Mouse (Mus musculus): Measurements from ENCODE around the gene Ltbp4.
A peak's percentile ranks its signal among the peaks of the same experiment; 100 is the strongest.

DNA sequence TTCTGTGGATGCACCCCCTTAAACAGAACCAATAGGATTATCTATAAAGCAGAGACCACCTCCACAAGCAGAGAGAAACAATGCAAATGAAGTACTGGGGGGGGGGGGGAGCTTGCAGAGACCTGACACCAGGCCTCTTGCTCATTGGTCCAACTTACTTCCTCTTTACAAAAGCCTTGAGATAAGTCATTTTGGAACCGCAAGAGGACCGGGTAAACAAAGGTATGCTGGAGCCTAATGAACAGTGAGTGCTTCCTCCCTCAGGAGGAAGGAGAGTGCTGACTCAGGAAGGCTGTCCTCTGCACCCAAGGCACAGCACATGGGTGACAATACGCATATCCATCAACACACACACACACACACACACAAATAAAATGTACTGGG lies 20.1 kb upstream of the Ltbp4 start:
- TF ChIP-seq POLR2A (IDR thresholded peaks at IDR 0.05; ENCODE audit: control insufficient read depth in 1 of 2, insufficient read depth in 1 of 2, low read depth in 1 of 2, low read length in 2 of 2, poor library complexity in 1 of 2) (peak in 1 of 2 experiments; percentile 68; a peak in 2 of 4 replicates), CTCF (IDR thresholded peaks at IDR 0.05 in 2 of 3, conservative IDR thresholded peaks at IDR 0.05 in 1 of 3; ENCODE audit: control insufficient read depth in 1 of 3, insufficient read depth in 1 of 3, low read depth in 2 of 3, low read length in 3 of 3, poor library complexity in 1 of 3, severe bottlenecking in 1 of 3) (no peak), ZC3H11A (IDR thresholded peaks at IDR 0.05; ENCODE audit: low read depth, low read length) (no peak), POLR2AphosphoS5 (IDR thresholded peaks at IDR 0.05; ENCODE audit: borderline replicate concordance, low read depth, low read length) (no peak), EP300 (IDR thresholded peaks at IDR 0.05; ENCODE audit: low read depth in 1 of 2, low read length in 2 of 2) (peak; percentile 50 to 67; a peak in 3 of 4 replicates), MAX (IDR thresholded peaks at IDR 0.05; ENCODE audit: low read length) (peak; percentile 60), RAD21 (IDR thresholded peaks at IDR 0.05; ENCODE audit: low read depth, low read length) (no peak), ETS1 (IDR thresholded peaks at IDR 0.05; ENCODE audit: low read depth, low read length) (peak; percentile 84), TCF12 (IDR thresholded peaks at IDR 0.05; ENCODE audit: low read depth, low read length) (0 out of 2 replicates have a peak, but pooled peaks have one; percentile 26), MAZ (IDR thresholded peaks at IDR 0.05; ENCODE audit: low read depth, low read length) (0 out of 2 replicates have a peak, but pooled peaks have one; percentile 65), ZMIZ1 (IDR thresholded peaks at IDR 0.05; ENCODE audit: low read depth, low read length) (no peak), NRF1 (IDR thresholded peaks at IDR 0.05; ENCODE audit: insufficient read depth, low read depth, low read length, poor library complexity, severe bottlenecking) (no peak)
